Mouse (Mus musculus) kidney, postnatal 25 days (tissue): ENCODE results near the gene Skint9.
"Not testable (repeated sequence)": the region's sequence is repeated elsewhere in the genome, so short reads cannot be mapped to it uniquely, and the experiment has no call there.

ENCODE experiments used
- DNase-seq, 2 experiments: peaks; one replicate each; pipeline ENCODE4 v3.0.0; 2021; ENCODE audit warnings: mixed read lengths in 2 of 2

The Skint9 gene

GRCm38 (mm10) chr4:112433885-112434284, at the start of gene Skint9:
Gene Skint9, minus strand, starts transcription at chr4:112433985.
- DNase-seq = no peak

- no peak for DNase-seq
Measured at GRCm38 (mm10) chr4:112432685-112433084, 1.1 kb downstream of the Skint9 start.

- no peak for DNase-seq
Measured at GRCm38 (mm10) chr4:112432223-112432622, 1.6 kb downstream of the Skint9 start.

- DNase-seq = not testable (repeated sequence)
Measured at GRCm38 (mm10) chr4:112349111-112349510, 84.7 kb downstream of the Skint9 start.
